ENCODE assay signal across 8 mouse cellular contexts in the genomic region with DNA sequence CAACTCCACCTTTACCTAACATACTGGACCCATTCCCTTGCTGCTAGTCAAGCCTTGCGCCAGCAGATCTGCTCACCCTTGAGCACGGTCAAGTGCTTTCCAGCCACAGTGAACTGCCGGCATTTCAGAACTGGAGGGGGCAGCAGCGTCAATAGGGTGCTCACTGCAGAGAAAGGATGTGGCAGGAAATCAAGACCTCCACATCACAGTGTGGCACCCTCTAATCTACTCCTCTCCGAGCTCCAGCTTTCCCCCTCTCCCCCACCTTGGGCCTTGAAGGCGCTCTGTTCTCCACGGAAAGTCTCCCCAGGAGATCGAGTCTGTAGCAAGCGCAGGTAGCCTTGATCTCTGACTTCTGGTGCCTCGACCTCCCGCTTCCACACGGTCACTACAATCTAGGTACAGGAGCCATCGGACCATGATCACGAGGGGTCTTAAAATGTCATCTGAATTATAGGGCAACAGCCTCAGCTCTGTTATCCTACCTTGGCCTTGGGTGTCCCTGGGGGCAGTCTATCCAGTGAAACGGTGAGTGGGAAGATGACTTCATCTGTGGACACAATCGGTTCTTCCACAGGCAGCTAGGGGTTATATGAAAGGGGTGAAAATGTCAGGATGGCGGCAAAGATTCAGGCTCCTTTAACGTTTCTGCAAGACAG. TPM values are rescaled to one million over a fixed set of nuclear protein-coding genes. Genes with fewer than 3 reads are reported as not detected.
DNase-seq lines count a peak whose midpoint lies in the region; ATAC-seq and TF ChIP-seq lines count a peak whose summit lies in the region.

No protein-coding gene starts in this region.

- WGBS in embryonic facial prominence, embryonic 11.5 days: 64% methylated on average over 18 of the region's 18 CpGs
- WGBS in intestine, embryonic 14.5 days: 64% methylated on average over 18 of the region's 18 CpGs
- WGBS in neural tube, embryonic 12.5 days: 72% methylated on average over 18 of the region's 18 CpGs

- H3K4me1 ChIP-seq in embryonic facial prominence, embryonic 11.5 days (ENCODE audit: control insufficient read depth, insufficient read depth, low read length): no peaks in the 10 kb centered on the region
- peaks cover 15% of the 10 kb centered on the region for H3K4me1 ChIP-seq in intestine, embryonic 14.5 days (replicated peaks; ENCODE audit: control insufficient read depth, insufficient read depth, low read length)
- H3K4me1 ChIP-seq in neural tube, embryonic 12.5 days: peaks cover 21% of the 10 kb centered on the region

- no peaks in the 10 kb centered on the region for H3K9me3 ChIP-seq in embryonic facial prominence, embryonic 11.5 days (replicated peaks; ENCODE audit: control insufficient read depth, low read length)
- no peaks in the 10 kb centered on the region for H3K9me3 ChIP-seq in intestine, embryonic 14.5 days (ENCODE audit: control insufficient read depth, low read length)
- no peaks in the 10 kb centered on the region for H3K9me3 ChIP-seq in neural tube, embryonic 12.5 days

- DNase-seq in left cerebral cortex, adult 2 months (ENCODE audit: extremely low spot score in 1 of 2, low spot score in 2 of 2): peak in 1 of 2 experiments; percentile 11
- no peak for DNase-seq in left cerebral cortex, adult 18-20 months (ENCODE audit: low spot score in 2 of 2)
- no peak for DNase-seq in embryonic facial prominence, embryonic 11.5 days (ENCODE audit: low spot score)
- no peak for DNase-seq in intestine, embryonic 14.5 days (ENCODE audit: low spot score)
- no peak for DNase-seq in layer of hippocampus, adult 9-11 months
- no peak for DNase-seq in retina, embryonic 14.5 days (ENCODE audit: low spot score)

- H3K4me3 ChIP-seq in left cerebral cortex, adult 2 months: peak overlapping the region; percentile 99
- H3K4me3 ChIP-seq in embryonic facial prominence, embryonic 11.5 days (ENCODE audit: low read depth, low read length): peak overlapping the region; percentile 83
- H3K4me3 ChIP-seq in intestine, embryonic 14.5 days (ENCODE audit: low read depth, low read length): peak overlapping the region; percentile 73
- peak overlapping the region; percentile 97 for H3K4me3 ChIP-seq in neural tube, embryonic 12.5 days

- H3K9ac ChIP-seq in embryonic facial prominence, embryonic 11.5 days (replicated peaks; ENCODE audit: low read length): peak overlapping the region; percentile 88
- peak overlapping the region; percentile 78 for H3K9ac ChIP-seq in intestine, embryonic 14.5 days (ENCODE audit: low read length)
- H3K9ac ChIP-seq in neural tube, embryonic 12.5 days: peak overlapping the region; percentile 97

- intact Hi-C loops in left cerebral cortex, adult 2 months (cut with DNase I): loop anchor here (5.0 kb wide), 1 partner anchor 180 kb away; a partner anchor contains a TSS

- no peaks in the 10 kb centered on the region for H3K27me3 ChIP-seq in embryonic facial prominence, embryonic 11.5 days (ENCODE audit: control insufficient read depth, insufficient read depth, low read length)
- H3K27me3 ChIP-seq in intestine, embryonic 14.5 days (replicated peaks; ENCODE audit: control insufficient read depth, insufficient read depth, low read length): no peaks in the 10 kb centered on the region
- no peaks in the 10 kb centered on the region for H3K27me3 ChIP-seq in neural tube, embryonic 12.5 days (replicated peaks)

- peaks cover 7% of the 10 kb centered on the region for H3K36me3 ChIP-seq in embryonic facial prominence, embryonic 11.5 days (replicated peaks; ENCODE audit: control insufficient read depth, insufficient read depth, low read depth, low read length)
- H3K36me3 ChIP-seq in intestine, embryonic 14.5 days (ENCODE audit: control insufficient read depth, insufficient read depth, low read length): peaks cover 50% of the 10 kb centered on the region
- H3K36me3 ChIP-seq in neural tube, embryonic 12.5 days: peaks cover 52% of the 10 kb centered on the region

- peak overlapping the region; percentile 73 for H3K4me2 ChIP-seq in embryonic facial prominence, embryonic 11.5 days (ENCODE audit: low read depth, low read length)
- peak overlapping the region; percentile 89 for H3K4me2 ChIP-seq in intestine, embryonic 14.5 days (ENCODE audit: low read length)
- H3K4me2 ChIP-seq in neural tube, embryonic 12.5 days (replicated peaks): peak overlapping the region; percentile 100

- TF ChIP-seq CTCF in left cerebral cortex, adult 2 months (IDR thresholded peaks at IDR 0.05): no peak

- H3K27ac ChIP-seq in left cerebral cortex, adult 2 months: peak overlapping the region; percentile 92
- no peak overlapping the region for H3K27ac ChIP-seq in embryonic facial prominence, embryonic 11.5 days (replicated peaks; ENCODE audit: low read depth, low read length)
- H3K27ac ChIP-seq in intestine, embryonic 14.5 days (ENCODE audit: low read depth): no peak overlapping the region
- no peak overlapping the region for H3K27ac ChIP-seq in neural tube, embryonic 12.5 days

- no peak for ATAC-seq in embryonic facial prominence, embryonic 11.5 days (replicated peaks; ENCODE audit: insufficient number of reproducible peaks, low FRiP score, low TSS enrichment, low read depth)
- ATAC-seq in intestine, embryonic 14.5 days (replicated peaks; ENCODE audit: low FRiP score, low TSS enrichment, low read depth): no peak
- ATAC-seq in neural tube, embryonic 12.5 days (ENCODE audit: low FRiP score, low read depth): no peak
- no peak for ATAC-seq in granulocyte monocyte progenitor cell, adult 5-6 weeks (replicated peaks; ENCODE audit: poor library complexity, severe bottlenecking)

RNA-seq across cellular contexts. Expression of a gene that starts 1.1 kb away (rescaled TPM):
- total RNA-seq in left cerebral cortex, adult 2 months (2021): 10 to 100 TPM; 64.2 to 67.8 TPM
- 10 to 100 TPM; 61.4 to 71.1 TPM for total RNA-seq in left cerebral cortex, adult 18-20 months (2021)
- 3.9 and 4.6 TPM in 2 replicates for polyA plus RNA-seq in embryonic facial prominence, embryonic 11.5 days (2014; fragmentation: Nextera tagmentation; extraction: Ambion mirVana)
- polyA plus RNA-seq in intestine, embryonic 14.5 days (2014; fragmentation: Nextera tagmentation; extraction: Ambion mirVana): 4.4 and 7.5 TPM in 2 replicates
- 20.1 and 25.4 TPM in 2 replicates for polyA plus RNA-seq in neural tube, embryonic 12.5 days (2016; fragmentation: Nextera tagmentation; extraction: Ambion mirVana)
- 66.1 and 68.2 TPM in 2 replicates for total RNA-seq in granulocyte monocyte progenitor cell, adult 5-6 weeks (2014; fragmentation: Nextera tagmentation)
- total RNA-seq in granulocyte monocyte progenitor cell, adult 5-6 weeks (2017): 37.8 and 50.5 TPM in 2 replicates

RNA-seq across cellular contexts. Expression of a gene that starts 7.4 kb away (rescaled TPM):
- total RNA-seq in left cerebral cortex, adult 2 months (2021): 10 to 100 TPM; 47.7 to 49.6 TPM
- 10 to 100 TPM; 50.7 to 56.1 TPM for total RNA-seq in left cerebral cortex, adult 18-20 months (2021)
- polyA plus RNA-seq in embryonic facial prominence, embryonic 11.5 days (2014; fragmentation: Nextera tagmentation; extraction: Ambion mirVana): 36.8 and 42.9 TPM in 2 replicates
- 68.5 and 71.4 TPM in 2 replicates for polyA plus RNA-seq in intestine, embryonic 14.5 days (2014; fragmentation: Nextera tagmentation; extraction: Ambion mirVana)
- polyA plus RNA-seq in neural tube, embryonic 12.5 days (2016; fragmentation: Nextera tagmentation; extraction: Ambion mirVana): 66.4 and 67.2 TPM in 2 replicates
- total RNA-seq in granulocyte monocyte progenitor cell, adult 5-6 weeks (2014; fragmentation: Nextera tagmentation): 132 and 143 TPM in 2 replicates
- total RNA-seq in granulocyte monocyte progenitor cell, adult 5-6 weeks (2017): 80.9 and 86.9 TPM in 2 replicates

RNA-seq across cellular contexts. Expression of a gene that starts 9.9 kb away (rescaled TPM):
- total RNA-seq in left cerebral cortex, adult 2 months (2021): 1 to 10 TPM; 3.2 to 3.3 TPM
- 1 to 10 TPM; 2.5 to 3.5 TPM for total RNA-seq in left cerebral cortex, adult 18-20 months (2021)
- 4.0 and 5.4 TPM in 2 replicates for polyA plus RNA-seq in embryonic facial prominence, embryonic 11.5 days (2014; fragmentation: Nextera tagmentation; extraction: Ambion mirVana)
- polyA plus RNA-seq in intestine, embryonic 14.5 days (2014; fragmentation: Nextera tagmentation; extraction: Ambion mirVana): 1.5 and 1.8 TPM in 2 replicates
- 4.3 and 5.0 TPM in 2 replicates for polyA plus RNA-seq in neural tube, embryonic 12.5 days (2016; fragmentation: Nextera tagmentation; extraction: Ambion mirVana)
- total RNA-seq in granulocyte monocyte progenitor cell, adult 5-6 weeks (2014; fragmentation: Nextera tagmentation): not detected in 2 replicates
- total RNA-seq in granulocyte monocyte progenitor cell, adult 5-6 weeks (2017): 1.5 TPM in 1 of 2 replicates, not detected in the other

RNA-seq across cellular contexts. Expression of a gene that starts 17.0 kb away (rescaled TPM):
- total RNA-seq in left cerebral cortex, adult 2 months (2021): under 1 TPM in 1 of 2 experiments, not detected in 1; 0.09 TPM
- not detected for total RNA-seq in left cerebral cortex, adult 18-20 months (2021)
- polyA plus RNA-seq in embryonic facial prominence, embryonic 11.5 days (2014; fragmentation: Nextera tagmentation; extraction: Ambion mirVana): 0.03 TPM in 1 of 2 replicates, not detected in the other
- 0.12 and 0.17 TPM in 2 replicates for polyA plus RNA-seq in intestine, embryonic 14.5 days (2014; fragmentation: Nextera tagmentation; extraction: Ambion mirVana)
- polyA plus RNA-seq in neural tube, embryonic 12.5 days (2016; fragmentation: Nextera tagmentation; extraction: Ambion mirVana): 0.05 and 0.17 TPM in 2 replicates
- not detected in 2 replicates for total RNA-seq in granulocyte monocyte progenitor cell, adult 5-6 weeks (2014; fragmentation: Nextera tagmentation)
- total RNA-seq in granulocyte monocyte progenitor cell, adult 5-6 weeks (2017): 0.05 TPM in 1 of 2 replicates, not detected in the other

RNA-seq across cellular contexts. Expression of a gene that starts 17.1 kb away (rescaled TPM):
- total RNA-seq in left cerebral cortex, adult 2 months (2021): 1 to 10 TPM in 1 of 2 experiments, under 1 TPM in 1; 0.61 to 1.9 TPM
- 1 to 10 TPM in 1 of 2 experiments, under 1 TPM in 1; 0.95 to 1.2 TPM for total RNA-seq in left cerebral cortex, adult 18-20 months (2021)
- 10.8 and 11.9 TPM in 2 replicates for polyA plus RNA-seq in embryonic facial prominence, embryonic 11.5 days (2014; fragmentation: Nextera tagmentation; extraction: Ambion mirVana)
- 3.4 and 4.9 TPM in 2 replicates for polyA plus RNA-seq in intestine, embryonic 14.5 days (2014; fragmentation: Nextera tagmentation; extraction: Ambion mirVana)
- 175 and 179 TPM in 2 replicates for polyA plus RNA-seq in neural tube, embryonic 12.5 days (2016; fragmentation: Nextera tagmentation; extraction: Ambion mirVana)
- total RNA-seq in granulocyte monocyte progenitor cell, adult 5-6 weeks (2014; fragmentation: Nextera tagmentation): 4.2 and 7.9 TPM in 2 replicates
- 2.9 and 3.9 TPM in 2 replicates for total RNA-seq in granulocyte monocyte progenitor cell, adult 5-6 weeks (2017)
